Mouse (Mus musculus): ENCODE data around the gene Iqcc.

GRCm38 (mm10) chr4:129615801-129616290 is 3.1 kb downstream of the Iqcc start:
- no peak for TF ChIP-seq CTCF (IDR thresholded peaks at IDR 0.05; ENCODE audit: control insufficient read depth, insufficient read depth, low read length)
- TF ChIP-seq POLR2A (IDR thresholded peaks at IDR 0.05; ENCODE audit: borderline replicate concordance, control insufficient read depth, low read depth, low read length), result no peak
